Mouse (Mus musculus) CH12.LX (cell line): ENCODE measurements around the gene Tob1. TPM values are rescaled to one million over a fixed set of nuclear protein-coding genes. Genes with fewer than 3 reads are reported as not detected.

Experiments
- DNase-seq: peaks from one replicate; pipeline ENCODE4 v3.0.0-alpha.2; 2013; ENCODE audit errors: extremely low read depth
- H3K27ac ChIP-seq: 2 replicates; pipeline ENCODE4 v1.5.1; 2012; ENCODE audit warnings: low read depth, mild to moderate bottlenecking, control low read depth, moderate library complexity; ENCODE audit not compliant: insufficient read depth
- H3K27me3 ChIP-seq: replicated peaks from 2 replicates; pipeline ENCODE3; 2012; ENCODE audit warnings: inconsistent platforms
- H3K36me3 ChIP-seq, 2 experiments: replicated peaks in 1 of 2; 2 replicates each; pipeline versions ENCODE3 to v1.6.1; 2012; ENCODE audit warnings: inconsistent platforms in 1 of 2, low read length in 1 of 2, mild to moderate bottlenecking in 1 of 2, mixed read lengths in 1 of 2, moderate library complexity in 1 of 2; ENCODE audit not compliant: control insufficient read depth in 1 of 2, insufficient read depth in 1 of 2
- H3K4me1 ChIP-seq, 2 experiments: 2 replicates each; pipeline ENCODE4 v1.6.1; 2012; ENCODE audit warnings: inconsistent platforms in 1 of 2, moderate library complexity in 1 of 2; ENCODE audit not compliant: insufficient read depth in 2 of 2, control insufficient read depth in 1 of 2
- H3K4me2 ChIP-seq: 2 replicates; pipeline ENCODE4 v1.6.1; 2012; ENCODE audit warnings: low read depth, mild to moderate bottlenecking, control low read depth; ENCODE audit not compliant: poor library complexity, insufficient read depth, severe bottlenecking
- H3K4me3 ChIP-seq, 3 experiments: fragments of 150-350 bp in 1 of 3; sonication (generic) in 1 of 3; replicated peaks in 1 of 3; 2 replicates each; pipeline versions ENCODE3 to v1.5.1; 2011 to 2012; ENCODE audit warnings: low read depth in 2 of 3, low read length in 2 of 3, mild to moderate bottlenecking in 2 of 3, moderate library complexity in 2 of 3, control low read depth in 1 of 3, improper control_type of control experiment in 1 of 3, inconsistent platforms in 1 of 3, mixed read lengths in 1 of 3; ENCODE audit not compliant: poor library complexity in 1 of 3
- H3K79me2 ChIP-seq: replicated peaks from 2 replicates; pipeline ENCODE4 v1.6.1; 2012; ENCODE audit warnings: mild to moderate bottlenecking, moderate library complexity; ENCODE audit not compliant: control insufficient read depth, poor library complexity, insufficient read depth, severe bottlenecking; ENCODE audit errors: extremely low read depth
- H3K9ac ChIP-seq: 2 replicates; pipeline ENCODE4 v1.6.1; 2012; ENCODE audit warnings: low read depth, mild to moderate bottlenecking, control low read depth, moderate library complexity; ENCODE audit not compliant: insufficient read depth
- H3K9me3 ChIP-seq: replicated peaks from 2 replicates; pipeline ENCODE3; 2012; ENCODE audit warnings: low read length, inconsistent platforms, mixed read lengths
- BHLHE40 ChIP-seq: IDR thresholded peaks from 2 replicates; pipeline ENCODE4 v1.6.1; 2011; ENCODE audit warnings: mild to moderate bottlenecking, low read depth, low read length, improper control_type of control experiment
- CHD1 ChIP-seq: IDR thresholded peaks from 2 replicates; pipeline ENCODE4 v1.6.1; 2012; ENCODE audit warnings: low read depth, low read length, improper control_type of control experiment, inconsistent platforms
- CHD2 ChIP-seq: IDR thresholded peaks from 2 replicates; pipeline ENCODE4 v1.6.1; 2011; ENCODE audit warnings: low read length, improper control_type of control experiment
- CTCF ChIP-seq, 2 experiments: IDR thresholded peaks in 1 of 2; conservative IDR thresholded peaks in 1 of 2; 2 replicates each; pipeline ENCODE4 v1.5.1; 2011 to 2012; ENCODE audit warnings: low read depth in 2 of 2, low read length in 2 of 2, improper control_type of control experiment in 1 of 2, inconsistent platforms in 1 of 2, mild to moderate bottlenecking in 1 of 2, moderate library complexity in 1 of 2
- E2F4 ChIP-seq: IDR thresholded peaks from 2 replicates; pipeline ENCODE4 v1.6.1; 2011; ENCODE audit warnings: low read depth, low read length, improper control_type of control experiment; ENCODE audit not compliant: insufficient replicate concordance
- ELF1 ChIP-seq: IDR thresholded peaks from 2 replicates; pipeline ENCODE4 v1.6.1; 2014; ENCODE audit warnings: low read depth, mild to moderate bottlenecking, inconsistent platforms, low read length, improper control_type of control experiment
- ETS1 ChIP-seq: conservative IDR thresholded peaks from 2 replicates; pipeline ENCODE4 v1.6.1; 2012; ENCODE audit warnings: low read depth, mild to moderate bottlenecking, inconsistent platforms, low read length, improper control_type of control experiment, moderate library complexity
- HCFC1 ChIP-seq: IDR thresholded peaks from 2 replicates; pipeline ENCODE4 v1.6.1; 2012; ENCODE audit warnings: low read depth, mild to moderate bottlenecking, inconsistent platforms, low read length, improper control_type of control experiment
- IRF4 ChIP-seq: IDR thresholded peaks from 2 replicates; pipeline ENCODE4 v1.6.1; 2014; ENCODE audit warnings: low read depth, mild to moderate bottlenecking, inconsistent platforms, low read length, improper control_type of control experiment
- JUN ChIP-seq: IDR thresholded peaks from 2 replicates; pipeline ENCODE4 v1.6.1; 2011; ENCODE audit warnings: low read depth, mild to moderate bottlenecking, low read length, improper control_type of control experiment, moderate library complexity; ENCODE audit not compliant: insufficient read depth
- JUND ChIP-seq: conservative IDR thresholded peaks from 2 replicates; pipeline ENCODE4 v1.6.1; 2011; ENCODE audit warnings: low read depth, low read length, improper control_type of control experiment
- KAT2A ChIP-seq: IDR thresholded peaks from 2 replicates; pipeline ENCODE4 v1.6.1; 2012; ENCODE audit warnings: low read length, improper control_type of control experiment, inconsistent platforms; ENCODE audit not compliant: insufficient replicate concordance
- MAFK ChIP-seq: IDR thresholded peaks from 2 replicates; pipeline ENCODE4 v1.6.1; 2011; ENCODE audit warnings: low read length, improper control_type of control experiment; ENCODE audit not compliant: insufficient replicate concordance
- MAX ChIP-seq: IDR thresholded peaks from 2 replicates; pipeline ENCODE4 v1.6.1; 2011; ENCODE audit warnings: low read length, improper control_type of control experiment
- MAZ ChIP-seq: IDR thresholded peaks from 2 replicates; pipeline ENCODE4 v1.6.1; 2012; ENCODE audit warnings: low read depth, mild to moderate bottlenecking, inconsistent platforms, low read length, improper control_type of control experiment, moderate library complexity
- MEF2A ChIP-seq: IDR thresholded peaks from 2 replicates; pipeline ENCODE4 v1.6.1; 2014; ENCODE audit warnings: low read depth, mild to moderate bottlenecking, inconsistent platforms, low read length, improper control_type of control experiment, borderline replicate concordance
- MXI1 ChIP-seq: IDR thresholded peaks from 2 replicates; pipeline ENCODE4 v1.6.1; 2011; ENCODE audit warnings: mild to moderate bottlenecking, low read depth, low read length, improper control_type of control experiment
- MYC ChIP-seq: IDR thresholded peaks from 2 replicates; pipeline ENCODE4 v1.6.1; 2011; ENCODE audit warnings: low read depth, mild to moderate bottlenecking, improper control_type of control experiment, low read length
- NRF1 ChIP-seq: IDR thresholded peaks from 2 replicates; pipeline ENCODE4 v1.6.1; 2014; ENCODE audit warnings: low read depth, mild to moderate bottlenecking, inconsistent platforms, low read length, improper control_type of control experiment, moderate library complexity
- PAX5 ChIP-seq: IDR thresholded peaks from 2 replicates; pipeline ENCODE4 v1.6.1; 2012; ENCODE audit warnings: low read length, inconsistent platforms, mixed read lengths
- RAD21 ChIP-seq: IDR thresholded peaks from 2 replicates; pipeline ENCODE4 v1.6.1; 2011; ENCODE audit warnings: low read depth, mild to moderate bottlenecking, low read length, improper control_type of control experiment, moderate library complexity
- RCOR1 ChIP-seq: conservative IDR thresholded peaks from 2 replicates; pipeline ENCODE4 v1.6.1; 2012; ENCODE audit warnings: low read depth, mild to moderate bottlenecking, inconsistent platforms, low read length, improper control_type of control experiment
- SIN3A ChIP-seq: IDR thresholded peaks from 2 replicates; pipeline ENCODE4 v1.6.1; 2012; ENCODE audit warnings: low read length, improper control_type of control experiment, inconsistent platforms
- SMC3 ChIP-seq: IDR thresholded peaks from 2 replicates; pipeline ENCODE4 v1.6.1; 2011; ENCODE audit warnings: low read depth, low read length, improper control_type of control experiment
- TBP ChIP-seq: conservative IDR thresholded peaks from 2 replicates; pipeline ENCODE4 v1.6.1; 2011; ENCODE audit warnings: low read depth, low read length, improper control_type of control experiment
- TCF12 ChIP-seq: IDR thresholded peaks from 2 replicates; pipeline ENCODE4 v1.6.1; 2014; ENCODE audit warnings: low read depth, mild to moderate bottlenecking, inconsistent platforms, low read length, improper control_type of control experiment
- UBTF ChIP-seq: IDR thresholded peaks from 2 replicates; pipeline ENCODE4 v1.6.1; 2012; ENCODE audit warnings: low read depth, mild to moderate bottlenecking, inconsistent platforms, low read length, improper control_type of control experiment, moderate library complexity
- USF1 ChIP-seq: IDR thresholded peaks from 2 replicates; pipeline ENCODE4 v1.6.1; 2014; ENCODE audit warnings: low read depth, mild to moderate bottlenecking, inconsistent platforms, low read length, improper control_type of control experiment
- USF2 ChIP-seq: conservative IDR thresholded peaks from 2 replicates; pipeline ENCODE4 v1.6.1; 2011; ENCODE audit warnings: low read depth, low read length, improper control_type of control experiment
- ZC3H11A ChIP-seq: IDR thresholded peaks from 2 replicates; pipeline ENCODE4 v1.6.1; 2012; ENCODE audit warnings: low read depth, mild to moderate bottlenecking, inconsistent platforms, low read length, improper control_type of control experiment
- ZKSCAN1 ChIP-seq: IDR thresholded peaks from 2 replicates; pipeline ENCODE4 v1.6.1; 2012; ENCODE audit warnings: low read depth, inconsistent platforms, low read length, improper control_type of control experiment, borderline replicate concordance
- ZNF384 ChIP-seq: IDR thresholded peaks from 2 replicates; pipeline ENCODE4 v1.6.1; 2012; ENCODE audit warnings: low read depth, low read length, improper control_type of control experiment, inconsistent platforms
- dilution Hi-C: fragments of 300-500 bp; cut with MboI; formaldehyde crosslinking; loops from 2 replicates; pipeline ENCODE4 v1.14.3; 2020; ENCODE audit warnings: low sequenced_read_pairs; ENCODE audit not compliant: extremely low pct_unique_long_range_greater_than_20kb, extremely low pct_ligation_motif_present
- in situ Hi-C: fragments of 300-500 bp; cut with MboI; formaldehyde crosslinking; loops from 3 replicates; pipeline ENCODE4 v1.14.3; 2019; ENCODE audit warnings: low sequenced_read_pairs, low pct_ligation_motif_present, low pct_unique_long_range_greater_than_20kb, mixed read lengths
- polyA plus RNA-seq: library from polyadenylated mRNA; unstranded; fragments of >175 nt; gene quantifications from 2 replicates; pipeline ENCODE4 v1.2.1, GENCODE M21; 2012; ENCODE audit warnings: low read depth; ENCODE audit not compliant: insufficient read length
- total RNA-seq, 2 experiments: library from RNA; depleted of rRNA; stranded (reverse); fragments of 300-350 nt in 1 of 2; fragments of >200 nt in 1 of 2; gene quantifications; 2 replicates each; pipeline ENCODE4 v1.2.3; 2012 to 2014

The Tob1 gene
- total and polyA plus RNA-seq, 3 experiments, result 9.0 to 14.3 (median 10.6) TPM

- Histone ChIP-seq H3K36me3 (no peaks in the 10 kb centered on the region), H3K4me2 (no peak overlapping the region), H3K79me2 (no peaks in the 10 kb centered on the region), H3K27ac (no peak overlapping the region), H3K4me1 (peaks cover 2 to 7% of the 10 kb centered on the region in 2 experiments; a peak in 3 of 4 replicates), H3K27me3 (peaks cover 3% of the 10 kb centered on the region), H3K9ac (no peak overlapping the region), H3K9me3 (no peaks in the 10 kb centered on the region), H3K4me3 (no peak overlapping the region)
- TF ChIP-seq MAFK (no peak), ETS1 (no peak)
- no peak for DNase-seq
- in situ Hi-C loops (loop anchor here (5.0 kb wide), 1 partner anchor 86 kb away; no protein-coding TSS in a partner anchor), dilution Hi-C loops (no loop called here)
Measured at GRCm38 (mm10) chr11:94223531-94223930, 12.3 kb downstream of the Tob1 start.

- H3K27ac ChIP-seq, result no peak overlapping the region
- in situ Hi-C loops, result no loop called here
- dilution Hi-C loops, result no loop called here
- no peaks in the 10 kb centered on the region for H3K9me3 ChIP-seq
- peak overlapping the region; percentile 8 for H3K9ac ChIP-seq
- H3K4me3 ChIP-seq, result peak overlapping the region in 1 of 3 experiments; percentile 10
- no peaks in the 10 kb centered on the region for H3K36me3 ChIP-seq
- peak overlapping the region; percentile 53 for H3K4me2 ChIP-seq
- H3K4me1 ChIP-seq, result peaks cover 0 to 14% of the 10 kb centered on the region in 2 experiments; a peak in 2 of 4 replicates
- DNase-seq, result peak; percentile 74
- no peaks in the 10 kb centered on the region for H3K79me2 ChIP-seq
- peaks cover 3% of the 10 kb centered on the region for H3K27me3 ChIP-seq
- TF ChIP-seq MAX, result no peak
- peak; percentile 12; the same call in 1 of the 2 replicates for TF ChIP-seq HCFC1
- TF ChIP-seq ELF1, result no peak
- TF ChIP-seq KAT2A, result no peak
- TF ChIP-seq CTCF (conservative IDR thresholded peaks at IDR 0.05 in 1 of 2, IDR thresholded peaks at IDR 0.05 in 1 of 2; ENCODE audit: low read depth in 2 of 2, low read length in 2 of 2), result peak; percentile 63 to 94
- TF ChIP-seq CHD2, result no peak
- TF ChIP-seq USF2, result peak; percentile 11; the same call in 1 of the 2 replicates
- no peak; the same call in 1 of the 2 replicates for TF ChIP-seq MXI1
- no peak for TF ChIP-seq PAX5
- TF ChIP-seq SMC3, result peak; percentile 89
- no peak for TF ChIP-seq IRF4
- TF ChIP-seq TCF12, result no peak; the same call in 1 of the 2 replicates
- TF ChIP-seq ZKSCAN1, result no peak
- TF ChIP-seq JUND, result peak; percentile 74
- TF ChIP-seq RCOR1, result no peak
- peak; percentile 32 for TF ChIP-seq USF1
- 0 out of 2 replicates have a peak, but pooled peaks have one; percentile 23 for TF ChIP-seq NRF1
- TF ChIP-seq RAD21, result peak; percentile 91
- no peak for TF ChIP-seq UBTF
- TF ChIP-seq TBP, result 0 out of 2 replicates have a peak, but pooled peaks have one; percentile 34
- TF ChIP-seq SIN3A, result no peak
- TF ChIP-seq JUN, result peak; percentile 66
- TF ChIP-seq MAZ, result 0 out of 2 replicates have a peak, but pooled peaks have one; percentile 12
- TF ChIP-seq ZNF384, result peak; percentile 24; the same call in 1 of the 2 replicates
- peak; percentile 81 for TF ChIP-seq BHLHE40
- no peak for TF ChIP-seq MAFK
- no peak for TF ChIP-seq CHD1
- TF ChIP-seq E2F4, result no peak
- TF ChIP-seq ZC3H11A, result peak; percentile 61
- TF ChIP-seq MYC, result peak; percentile 71; the same call in 1 of the 2 replicates
- peak; percentile 55; the same call in 1 of the 2 replicates for TF ChIP-seq MEF2A
- no peak; the same call in 1 of the 2 replicates for TF ChIP-seq ETS1
Measured at GRCm38 (mm10) chr11:94225985-94226384, 14.7 kb downstream of the Tob1 start.
